Mouse (Mus musculus): ENCODE measurements around the gene S100a16. TPM values are rescaled to one million over a fixed set of nuclear protein-coding genes. Genes with fewer than 3 reads are reported as not detected.

The S100a16 gene
- total and polyA plus RNA-seq, 2 experiments: 40.1 to 40.7 TPM

DNA sequence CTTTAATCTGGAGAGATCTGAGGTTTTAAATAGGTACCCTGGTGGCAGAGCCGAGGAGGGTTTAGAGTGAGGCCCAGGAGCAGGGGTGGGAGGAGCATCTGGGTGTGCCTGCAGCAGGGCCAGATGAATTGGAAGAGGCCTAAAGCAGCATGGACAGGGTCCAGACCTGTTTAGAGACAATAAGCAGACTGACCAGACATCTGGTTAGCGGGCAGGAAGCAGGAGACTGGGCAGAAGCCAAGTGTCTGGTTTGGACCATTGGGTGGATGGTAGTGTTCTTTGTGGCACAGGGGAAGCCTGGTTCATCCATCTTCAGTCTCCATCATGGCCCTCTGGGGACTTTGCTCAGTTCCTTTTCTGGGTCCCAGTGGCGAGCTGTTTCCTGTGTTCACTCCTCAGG, 46.8 kb downstream of the S100a16 start:
- no peaks in the 10 kb centered on the region for H3K4me1 ChIP-seq (ENCODE audit: control insufficient read depth, insufficient read depth, low read length)
- no peak for DNase-seq (ENCODE audit: extremely low read depth, low read depth, low spot score)
- H3K27ac ChIP-seq (replicated peaks; ENCODE audit: insufficient read depth, low read depth, low read length): no peak overlapping the region
- H3K79me2 ChIP-seq (ENCODE audit: control insufficient read depth, insufficient read depth, low read length): no peaks in the 10 kb centered on the region
- H3K36me3 ChIP-seq (ENCODE audit: control insufficient read depth, insufficient read depth, low read length): no peaks in the 10 kb centered on the region
- TF ChIP-seq POLR2A (IDR thresholded peaks at IDR 0.05; ENCODE audit: extremely low read depth, insufficient read depth, low read length): no peak
- TF ChIP-seq CTCF (IDR thresholded peaks at IDR 0.05; ENCODE audit: low read depth, low read length): no peak
- no peak overlapping the region for H3K9ac ChIP-seq (ENCODE audit: low read depth, low read length)
- 61% methylated on average over 3 of the region's 3 CpGs for WGBS
- no peak overlapping the region for H3K4me3 ChIP-seq (ENCODE audit: insufficient read depth, low read depth, low read length)
- no peaks in the 10 kb centered on the region for H3K27me3 ChIP-seq (ENCODE audit: control insufficient read depth, insufficient read depth, low read length)

DNA sequence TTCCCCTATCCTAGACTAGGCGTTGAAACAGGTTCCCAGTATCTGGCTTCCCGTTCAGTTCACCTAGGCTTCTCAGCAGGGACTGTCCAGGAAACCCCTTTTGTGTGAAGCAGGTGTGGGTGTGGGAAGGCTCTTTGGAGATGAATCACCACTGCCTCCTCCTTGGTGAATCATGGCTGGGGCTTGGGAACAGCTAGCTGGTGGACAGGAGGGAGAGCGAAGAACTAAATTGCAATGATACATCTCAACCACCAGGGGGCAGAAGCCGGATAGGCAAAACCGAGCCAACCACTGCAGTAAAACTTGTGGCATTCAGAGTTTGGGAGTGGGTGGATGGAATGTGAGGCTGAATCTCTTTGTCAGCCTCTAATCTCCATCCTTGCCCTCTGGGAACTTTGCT, 48.5 kb downstream of the S100a16 start:
- Histone ChIP-seq H3K27ac (replicated peaks; ENCODE audit: insufficient read depth, low read depth, low read length) (no peak overlapping the region), H3K27me3 (ENCODE audit: control insufficient read depth, insufficient read depth, low read length) (no peaks in the 10 kb centered on the region), H3K4me1 (ENCODE audit: control insufficient read depth, insufficient read depth, low read length) (no peaks in the 10 kb centered on the region), H3K9ac (ENCODE audit: low read depth, low read length) (no peak overlapping the region), H3K36me3 (ENCODE audit: control insufficient read depth, insufficient read depth, low read length) (no peaks in the 10 kb centered on the region), H3K4me3 (ENCODE audit: insufficient read depth, low read depth, low read length) (no peak overlapping the region), H3K79me2 (ENCODE audit: control insufficient read depth, insufficient read depth, low read length) (no peaks in the 10 kb centered on the region)
- 36% methylated on average over 5 of the region's 5 CpGs for WGBS
- peak; percentile 30 for DNase-seq (ENCODE audit: extremely low read depth, low read depth, low spot score)
- no peak for TF ChIP-seq POLR2A (IDR thresholded peaks at IDR 0.05; ENCODE audit: extremely low read depth, insufficient read depth, low read length)
- TF ChIP-seq CTCF (IDR thresholded peaks at IDR 0.05; ENCODE audit: low read depth, low read length): peak; percentile 77

DNA sequence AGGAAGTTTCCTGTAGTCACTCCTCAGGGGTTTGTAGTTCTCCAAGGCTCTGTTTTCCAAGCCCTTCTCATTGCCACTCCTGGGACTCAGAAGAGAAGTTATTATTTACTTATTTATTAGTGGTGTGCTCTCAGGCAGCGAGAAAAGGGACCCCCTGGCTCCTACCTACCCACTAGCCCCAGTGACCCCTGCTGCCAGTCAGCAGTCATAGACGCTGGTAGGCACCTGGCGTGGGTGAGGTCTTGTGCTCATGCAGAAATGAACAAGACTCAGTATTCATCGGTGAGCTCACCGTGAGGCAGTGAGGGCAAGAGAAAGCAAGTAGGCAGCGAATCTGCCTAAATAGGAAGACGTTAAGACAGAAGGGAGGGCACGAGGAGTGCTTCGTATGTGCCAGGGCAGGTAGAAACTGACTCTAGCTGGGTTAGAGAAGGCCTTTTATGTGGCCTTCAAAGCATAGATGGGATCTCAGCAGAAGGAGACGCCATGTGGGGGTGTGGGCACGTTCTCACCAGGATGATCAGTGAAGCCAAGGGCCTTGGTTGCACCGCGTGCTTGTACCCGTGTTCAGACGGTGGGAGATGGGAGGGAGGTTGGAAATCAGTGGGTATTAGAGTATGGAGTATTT, 49.1 kb downstream of the S100a16 start:
- WGBS: 81% methylated on average over 15 of the region's 15 CpGs
- DNase-seq (ENCODE audit: extremely low read depth, low read depth, low spot score): no peak
- no peak for TF ChIP-seq POLR2A (IDR thresholded peaks at IDR 0.05; ENCODE audit: extremely low read depth, insufficient read depth, low read length)
- TF ChIP-seq CTCF (IDR thresholded peaks at IDR 0.05; ENCODE audit: low read depth, low read length): no peak
- no peaks in the 10 kb centered on the region for H3K4me1 ChIP-seq (ENCODE audit: control insufficient read depth, insufficient read depth, low read length)
- H3K27ac ChIP-seq (replicated peaks; ENCODE audit: insufficient read depth, low read depth, low read length): no peak overlapping the region
- H3K79me2 ChIP-seq (ENCODE audit: control insufficient read depth, insufficient read depth, low read length): no peaks in the 10 kb centered on the region
- H3K9ac ChIP-seq (ENCODE audit: low read depth, low read length): no peak overlapping the region
- no peaks in the 10 kb centered on the region for H3K36me3 ChIP-seq (ENCODE audit: control insufficient read depth, insufficient read depth, low read length)
- H3K27me3 ChIP-seq (ENCODE audit: control insufficient read depth, insufficient read depth, low read length): no peaks in the 10 kb centered on the region
- no peak overlapping the region for H3K4me3 ChIP-seq (ENCODE audit: insufficient read depth, low read depth, low read length)

DNA sequence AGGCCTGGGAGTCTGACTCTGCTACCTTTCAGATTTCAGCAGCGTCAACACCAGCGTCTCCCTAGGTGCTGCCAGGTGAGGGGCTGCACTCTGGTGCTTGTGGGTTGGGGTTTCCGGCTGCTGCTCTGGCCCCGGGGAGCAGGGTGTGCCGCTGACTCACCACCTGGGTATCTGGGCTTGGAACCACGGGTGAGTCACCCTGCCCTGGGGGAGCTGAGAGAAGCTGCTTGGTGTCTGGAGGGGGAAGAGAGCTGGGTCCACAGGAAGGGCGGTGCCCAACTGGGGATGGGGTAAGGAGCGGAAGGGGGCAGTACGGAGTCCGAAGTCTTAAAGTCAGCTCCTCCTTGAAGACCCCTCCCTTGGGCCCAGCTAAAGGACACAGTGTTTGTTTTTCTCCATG, 49.9 kb downstream of the S100a16 start:
- Histone ChIP-seq H3K9ac (ENCODE audit: low read depth, low read length) (no peak overlapping the region), H3K4me1 (ENCODE audit: control insufficient read depth, insufficient read depth, low read length) (no peaks in the 10 kb centered on the region), H3K27ac (replicated peaks; ENCODE audit: insufficient read depth, low read depth, low read length) (no peak overlapping the region), H3K27me3 (ENCODE audit: control insufficient read depth, insufficient read depth, low read length) (no peaks in the 10 kb centered on the region), H3K79me2 (ENCODE audit: control insufficient read depth, insufficient read depth, low read length) (no peaks in the 10 kb centered on the region), H3K4me3 (ENCODE audit: insufficient read depth, low read depth, low read length) (no peak overlapping the region), H3K36me3 (ENCODE audit: control insufficient read depth, insufficient read depth, low read length) (no peaks in the 10 kb centered on the region)
- TF ChIP-seq CTCF (IDR thresholded peaks at IDR 0.05; ENCODE audit: low read depth, low read length) (no peak), POLR2A (IDR thresholded peaks at IDR 0.05; ENCODE audit: extremely low read depth, insufficient read depth, low read length) (no peak)
- peak; percentile 6 for DNase-seq (ENCODE audit: extremely low read depth, low read depth, low spot score)
- WGBS: 74% methylated on average over 10 of the region's 10 CpGs

DNA sequence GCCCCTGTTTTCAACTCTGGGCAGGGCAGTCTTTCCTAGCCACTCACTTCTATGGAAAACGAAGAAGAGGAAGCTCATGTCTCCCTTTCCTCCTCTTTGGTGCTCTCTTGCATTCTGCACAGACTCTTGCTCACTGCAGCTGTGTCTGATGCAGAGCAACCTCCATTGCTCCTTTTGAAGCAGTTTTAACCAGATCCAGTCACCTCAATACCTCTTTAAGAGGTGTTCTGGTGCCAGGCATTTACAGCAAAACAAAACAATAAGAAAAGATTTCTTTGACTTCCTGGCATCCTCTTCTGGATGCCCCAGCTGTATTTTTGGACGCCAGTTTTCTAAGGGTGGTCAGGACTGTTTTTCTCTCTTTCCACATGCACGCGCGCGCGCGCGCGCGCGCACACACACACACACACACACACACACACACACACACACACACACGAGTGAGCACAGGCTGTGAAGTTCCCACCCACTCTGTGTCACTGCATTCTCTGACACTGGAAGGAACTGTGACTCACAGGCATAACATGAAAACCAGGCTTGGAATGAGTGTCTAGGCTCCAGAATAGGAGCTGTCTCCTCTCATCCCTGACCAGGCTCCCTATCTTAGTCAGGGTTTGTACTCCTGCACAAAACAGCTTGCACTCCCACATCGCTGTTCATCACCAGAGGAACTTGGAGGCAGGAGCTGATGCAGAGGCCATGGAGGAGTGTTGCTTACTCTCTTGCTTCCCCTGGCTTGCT, 50.5 kb downstream of the S100a16 start:
- no peak for DNase-seq (ENCODE audit: extremely low read depth, low read depth, low spot score)
- no peaks in the 10 kb centered on the region for H3K79me2 ChIP-seq (ENCODE audit: control insufficient read depth, insufficient read depth, low read length)
- H3K36me3 ChIP-seq (ENCODE audit: control insufficient read depth, insufficient read depth, low read length): no peaks in the 10 kb centered on the region
- no peak overlapping the region for H3K9ac ChIP-seq (ENCODE audit: low read depth, low read length)
- TF ChIP-seq CTCF (IDR thresholded peaks at IDR 0.05; ENCODE audit: low read depth, low read length) (no peak), POLR2A (IDR thresholded peaks at IDR 0.05; ENCODE audit: extremely low read depth, insufficient read depth, low read length) (no peak)
- 86% methylated on average over 14 of the region's 14 CpGs for WGBS
- H3K27me3 ChIP-seq (ENCODE audit: control insufficient read depth, insufficient read depth, low read length): no peaks in the 10 kb centered on the region
- no peaks in the 10 kb centered on the region for H3K4me1 ChIP-seq (ENCODE audit: control insufficient read depth, insufficient read depth, low read length)
- no peak overlapping the region for H3K4me3 ChIP-seq (ENCODE audit: insufficient read depth, low read depth, low read length)
- no peak overlapping the region for H3K27ac ChIP-seq (replicated peaks; ENCODE audit: insufficient read depth, low read depth, low read length)

DNA sequence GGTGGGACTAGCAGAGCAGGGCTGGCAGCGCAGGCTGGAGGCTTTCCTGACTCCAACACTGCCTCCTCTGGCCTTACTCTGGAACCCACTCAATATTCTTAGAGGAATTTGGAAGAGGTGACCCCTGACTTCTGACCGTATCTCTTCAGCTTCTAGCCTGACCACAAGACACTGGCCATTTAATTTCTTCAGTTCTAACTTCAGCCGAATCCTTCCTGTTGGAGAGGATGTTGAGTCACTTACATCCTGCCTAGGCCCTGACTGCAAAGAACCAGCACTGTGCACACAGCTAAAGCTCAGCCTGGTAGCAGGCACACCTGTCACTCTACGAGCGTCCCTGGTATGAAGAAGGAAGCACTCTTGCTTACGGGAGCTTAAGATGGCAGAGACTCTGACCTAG, 52.3 kb downstream of the S100a16 start:
- TF ChIP-seq POLR2A (IDR thresholded peaks at IDR 0.05; ENCODE audit: extremely low read depth, insufficient read depth, low read length) (no peak), CTCF (IDR thresholded peaks at IDR 0.05; ENCODE audit: low read depth, low read length) (no peak)
- Histone ChIP-seq H3K79me2 (ENCODE audit: control insufficient read depth, insufficient read depth, low read length) (no peaks in the 10 kb centered on the region), H3K27ac (replicated peaks; ENCODE audit: insufficient read depth, low read depth, low read length) (no peak overlapping the region), H3K9ac (ENCODE audit: low read depth, low read length) (no peak overlapping the region), H3K36me3 (ENCODE audit: control insufficient read depth, insufficient read depth, low read length) (no peaks in the 10 kb centered on the region), H3K4me1 (ENCODE audit: control insufficient read depth, insufficient read depth, low read length) (no peaks in the 10 kb centered on the region), H3K4me3 (ENCODE audit: insufficient read depth, low read depth, low read length) (no peak overlapping the region), H3K27me3 (ENCODE audit: control insufficient read depth, insufficient read depth, low read length) (no peaks in the 10 kb centered on the region)
- DNase-seq (ENCODE audit: extremely low read depth, low read depth, low spot score): no peak
- 77% methylated on average over 6 of the region's 6 CpGs for WGBS
